Mouse (Mus musculus): ENCODE measurements around the gene Arhgap23.

DNA sequence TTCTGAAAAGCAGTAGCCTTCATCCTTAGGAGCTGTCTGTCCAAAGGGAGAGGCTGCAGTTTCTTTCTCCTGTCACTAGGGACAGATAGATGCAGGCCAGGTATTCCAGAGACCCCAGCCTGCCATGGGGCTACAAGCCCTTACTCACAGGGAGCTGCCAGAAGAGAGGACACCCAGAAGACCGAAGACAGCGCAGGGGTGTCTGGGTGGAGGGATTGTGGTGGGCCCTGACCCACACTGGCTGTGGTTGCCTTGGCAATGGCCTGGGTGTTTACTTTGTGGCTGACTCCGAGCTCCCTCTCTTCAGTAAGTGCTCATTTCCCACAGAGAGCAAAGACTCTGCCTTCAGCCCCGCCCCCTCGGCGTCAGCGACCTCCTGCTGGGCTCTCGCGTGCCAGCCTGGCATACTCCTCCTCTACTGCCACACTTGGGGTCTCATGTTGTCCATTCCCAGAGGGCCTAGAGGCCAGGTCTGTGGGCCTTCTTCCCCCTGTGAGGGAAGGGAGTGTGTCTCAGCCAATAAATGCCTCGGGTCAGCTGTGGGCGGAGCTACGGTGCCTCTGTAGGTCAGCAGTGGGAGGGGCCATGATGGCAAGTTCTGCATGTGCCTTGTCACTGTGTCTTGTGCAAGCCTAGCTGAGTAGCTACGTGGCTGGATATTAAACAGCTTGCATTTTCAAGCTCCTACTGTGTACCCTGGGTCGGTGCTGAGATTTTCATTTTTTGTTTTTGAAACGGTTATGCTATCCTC is 19.5 kb downstream of the Arhgap23 start:
- peak; percentile 36; the same call in 1 of the 2 replicates for TF ChIP-seq CTCF (conservative IDR thresholded peaks at IDR 0.05; ENCODE audit: insufficient read depth, insufficient read length, low read depth, low read length)
- no peak for TF ChIP-seq POLR2A (IDR thresholded peaks at IDR 0.05; ENCODE audit: low read depth, low read length)

Measured in kidney, adult 2 months (tissue).